Comparison of ENCODE assay signal across 27 mouse cellular contexts in genomic region chr7:64229911-64230310, GRCm38 (mm10).
"Had no signal": no experiment of that assay in that cellular context is flagged by ENCODE, and none has a peak within 500 bp of the region (broad histone marks: within the 10 kb centered on the region; RNA-seq: fewer than 3 reads in every experiment).

No protein-coding gene starts in this region.

- DNase-seq: gastrocnemius, adult 2 months; gastrocnemius, postnatal 10 days; gastrocnemius, postnatal 25 days; heart, adult 18-20 months; heart, postnatal 14 days; heart, postnatal 36 days; kidney, adult 11 months; kidney, adult 2 months; kidney, adult 9 months; kidney, postnatal 14 days; kidney, postnatal 36 days; layer of hippocampus, adult 9-11 months; layer of hippocampus, postnatal 36 days; left cerebral cortex, postnatal 4 days had no signal

- H3K9me3 ChIP-seq: heart, embryonic 13.5 days; heart, embryonic 15.5 days; hindbrain, embryonic 13.5 days; hindbrain, embryonic 15.5 days; kidney, embryonic 15.5 days; limb, embryonic 13.5 days; limb, embryonic 15.5 days; liver, embryonic 12.5 days had no signal

- H3K9ac ChIP-seq: heart, embryonic 13.5 days; heart, embryonic 15.5 days; hindbrain, embryonic 13.5 days; hindbrain, embryonic 15.5 days; kidney, embryonic 15.5 days; limb, embryonic 13.5 days; limb, embryonic 15.5 days; liver, embryonic 12.5 days; liver, embryonic 14.5 days had no signal

- H3K36me3 ChIP-seq: heart, embryonic 13.5 days; heart, embryonic 15.5 days; hindbrain, embryonic 13.5 days; hindbrain, embryonic 15.5 days; kidney, embryonic 15.5 days; limb, embryonic 13.5 days; limb, embryonic 15.5 days; liver, embryonic 12.5 days had no signal

- ATAC-seq: hindbrain, postnatal 0 days; intestine, embryonic 16.5 days; liver, embryonic 12.5 days had no signal

- H3K27ac ChIP-seq: gastrocnemius, adult 2 months; heart, embryonic 13.5 days; heart, embryonic 15.5 days; hindbrain, embryonic 13.5 days; hindbrain, embryonic 15.5 days; hindbrain, postnatal 0 days; kidney, embryonic 15.5 days; kidney, postnatal 0 days; limb, embryonic 13.5 days; limb, embryonic 15.5 days; liver, embryonic 12.5 days; liver, embryonic 14.5 days had no signal

- H3K4me2 ChIP-seq: heart, embryonic 11.5 days; heart, embryonic 13.5 days; heart, embryonic 15.5 days; hindbrain, embryonic 13.5 days; hindbrain, embryonic 15.5 days; kidney, embryonic 15.5 days; limb, embryonic 13.5 days; limb, embryonic 15.5 days; liver, embryonic 12.5 days had no signal

- H3K4me3 ChIP-seq: gastrocnemius, adult 2 months; heart, embryonic 13.5 days; heart, embryonic 15.5 days; hindbrain, embryonic 13.5 days; hindbrain, embryonic 15.5 days; kidney, embryonic 15.5 days; limb, embryonic 13.5 days; limb, embryonic 15.5 days; liver, embryonic 12.5 days had no signal

- H3K27me3 ChIP-seq: heart, embryonic 13.5 days; heart, embryonic 15.5 days; hindbrain, embryonic 13.5 days; hindbrain, embryonic 15.5 days; kidney, embryonic 15.5 days; limb, embryonic 13.5 days; limb, embryonic 15.5 days; liver, embryonic 12.5 days had no signal

- H3K4me1 ChIP-seq: heart, embryonic 13.5 days; heart, embryonic 15.5 days; hindbrain, embryonic 13.5 days; hindbrain, embryonic 15.5 days; kidney, embryonic 15.5 days; limb, embryonic 13.5 days; liver, embryonic 12.5 days had no signal
